Mouse (Mus musculus): Measurements from ENCODE around the gene Nphp4.

GRCm38 (mm10) chr4:152441536-152441935 lies 35.0 kb upstream of the Nphp4 start:
- TF ChIP-seq CTCF (conservative IDR thresholded peaks at IDR 0.05; ENCODE audit: low read length) = no peak
- TF ChIP-seq POU5F1 (IDR thresholded peaks at IDR 0.05; ENCODE audit: borderline replicate concordance, low read length) = no peak
- no peak for TF ChIP-seq NANOG (IDR thresholded peaks at IDR 0.05; ENCODE audit: borderline replicate concordance, low read length)

All from E14TG2a.4 (cell line).